8 mouse cellular contexts compared by ENCODE assay signal in genomic region chr1:165460801-165461377, GRCm38 (mm10). TPM values are rescaled to one million over a fixed set of nuclear protein-coding genes. Genes with fewer than 3 reads are reported as not detected.
DNase-seq lines count a peak whose midpoint lies in the region; ATAC-seq lines count a peak whose summit lies in the region.

No protein-coding gene starts in this region.

- WGBS in hindbrain, embryonic 11.5 days = under 1% methylated on average over 40 of the region's 41 CpGs

- H3K4me1 ChIP-seq in hindbrain, embryonic 11.5 days (replicated peaks; ENCODE audit: control insufficient read depth, insufficient read depth, low read length) = 0 out of 2 replicates have a peak, but pooled peaks cover 2% of the 10 kb centered on the region

- H3K4me2 ChIP-seq in hindbrain, embryonic 11.5 days (replicated peaks; ENCODE audit: low read depth, low read length) = peak overlapping the region; percentile 55

- ATAC-seq in hindbrain, embryonic 11.5 days (ENCODE audit: low FRiP score) = peak; percentile 98

- no peaks in the 10 kb centered on the region for H3K27me3 ChIP-seq in hindbrain, embryonic 11.5 days (ENCODE audit: control insufficient read depth, insufficient read depth, low read length)

- peak overlapping the region; percentile 83 for H3K27ac ChIP-seq in hindbrain, embryonic 11.5 days (ENCODE audit: low read depth, low read length)

- peak overlapping the region; percentile 93 for H3K4me3 ChIP-seq in hindbrain, embryonic 11.5 days (ENCODE audit: low read depth, low read length)

- no peaks in the 10 kb centered on the region for H3K36me3 ChIP-seq in hindbrain, embryonic 11.5 days (ENCODE audit: control insufficient read depth, insufficient read depth, low read length)

- H3K9me3 ChIP-seq in hindbrain, embryonic 11.5 days (ENCODE audit: control insufficient read depth, low read length) = no peaks in the 10 kb centered on the region

- peak; percentile 100 for DNase-seq in Muller cell, postnatal 12 days (ENCODE audit: inconsistent ontology term)
- DNase-seq in cerebellum, adult 9-11 months = peak; percentile 100
- DNase-seq in frontal cortex, adult 2 months (ENCODE audit: extremely low spot score in 1 of 2, low spot score in 1 of 2) = peak; percentile 99
- peak; percentile 99 for DNase-seq in hindbrain, embryonic 11.5 days (ENCODE audit: low spot score)
- DNase-seq in layer of hippocampus, postnatal 10 days (ENCODE audit: low spot score in 2 of 2) = peak; percentile 97 to 98
- peak; percentile 100 for DNase-seq in lung, postnatal 10 days
- peak; percentile 99 for DNase-seq in ovary, postnatal 36 days (ENCODE audit: low spot score)
- DNase-seq in thymus, postnatal 25 days = peak; percentile 100

- peak overlapping the region; percentile 80 for H3K9ac ChIP-seq in hindbrain, embryonic 11.5 days (ENCODE audit: low read depth, low read length)

RNA-seq across cellular contexts. Expression of gene Mpc2, which starts 0.5 kb away (rescaled TPM):
- 128 and 140 TPM in 2 replicates for polyA plus RNA-seq in frontal cortex, adult 2 months (2012; rRNA removed)
- polyA plus RNA-seq in hindbrain, embryonic 11.5 days (2014; fragmentation: Nextera tagmentation; extraction: Ambion mirVana) = 127 and 129 TPM in 2 replicates
- 100 to 1,000 TPM; 124 to 128 TPM for total RNA-seq in layer of hippocampus, postnatal 10 days (2021)

RNA-seq across cellular contexts. Expression of gene Dcaf6, which starts 0.6 kb away (rescaled TPM):
- 53.4 and 63.8 TPM in 2 replicates for polyA plus RNA-seq in frontal cortex, adult 2 months (2012; rRNA removed)
- 11.8 and 11.9 TPM in 2 replicates for polyA plus RNA-seq in hindbrain, embryonic 11.5 days (2014; fragmentation: Nextera tagmentation; extraction: Ambion mirVana)
- total RNA-seq in layer of hippocampus, postnatal 10 days (2021) = 10 to 100 TPM; 79.2 to 81.0 TPM

RNA-seq across cellular contexts. Expression of gene Adcy10, which starts 24.1 kb away (rescaled TPM):
- polyA plus RNA-seq in frontal cortex, adult 2 months (2012; rRNA removed) = 0.11 and 0.30 TPM in 2 replicates
- 0.04 and 0.15 TPM in 2 replicates for polyA plus RNA-seq in hindbrain, embryonic 11.5 days (2014; fragmentation: Nextera tagmentation; extraction: Ambion mirVana)
- total RNA-seq in layer of hippocampus, postnatal 10 days (2021) = under 1 TPM in 1 of 2 experiments, not detected in 1; 0.55 TPM

Comparison
In these comparisons a context has a peak if more than half of its experiments do, and no peak if none do; other contexts are left out.
1. Peak in every context shown above with its lines: DNase-seq, ATAC-seq, H3K4me3 ChIP-seq and H3K27ac ChIP-seq.